Mouse (Mus musculus): ENCODE data around the gene Agfg2.

DNA sequence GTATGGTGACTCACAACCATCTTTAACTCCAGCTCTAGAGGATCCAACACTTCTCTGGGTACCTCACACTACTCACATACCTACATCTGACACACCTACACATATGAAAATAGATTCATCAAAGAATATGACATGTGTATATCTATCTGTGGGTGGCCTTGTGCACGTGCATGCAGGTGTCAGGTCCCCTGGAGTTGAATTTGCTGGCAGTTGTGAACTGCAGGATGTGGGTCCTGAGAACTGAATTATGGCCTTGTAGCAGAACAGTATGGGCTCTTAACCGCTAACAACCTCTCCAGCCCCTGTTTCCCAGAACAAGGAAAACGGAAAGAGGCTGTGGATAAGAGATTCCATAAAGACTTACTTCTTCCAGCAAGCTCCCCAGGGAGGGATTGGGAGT, 14.6 kb upstream of the Agfg2 start:
- TF ChIP-seq POLR2A (IDR thresholded peaks at IDR 0.05; ENCODE audit: borderline replicate concordance, insufficient read depth, low read length) (no peak), CTCF (IDR thresholded peaks at IDR 0.05; ENCODE audit: borderline replicate concordance, insufficient read depth, low read depth, low read length) (no peak)

Measured in cerebellum, adult 2 months (tissue).